Mouse (Mus musculus) small intestine, adult 2 months (tissue): ENCODE results near the gene Uchl5.

Experiments used
- CTCF ChIP-seq: fragments of 200-500 bp; IDR thresholded peaks from 2 replicates; pipeline ENCODE4 v1.5.1; 2012; ENCODE audit warnings: low read depth, mild to moderate bottlenecking, control low read depth, inconsistent platforms, low read length, moderate library complexity, mixed read lengths; ENCODE audit not compliant: insufficient replicate concordance, insufficient read length; ENCODE audit errors: extremely low read depth
- POLR2A ChIP-seq: fragments of 200-500 bp; IDR thresholded peaks from 2 replicates; pipeline ENCODE4 v1.6.1; 2012; ENCODE audit warnings: low read depth, mild to moderate bottlenecking, control low read depth, inconsistent platforms, low read length, moderate library complexity

- no peak for TF ChIP-seq POLR2A
- no peak for TF ChIP-seq CTCF
These were observed 35.7 kb upstream of the Uchl5 start for GRCm38 (mm10) chr1:143741331-143741730.
